Mouse (Mus musculus): ENCODE measurements around the gene Ubc.
A peak's percentile ranks its signal among the peaks of the same experiment; 100 is the strongest.

Gene Ubc

DNA sequence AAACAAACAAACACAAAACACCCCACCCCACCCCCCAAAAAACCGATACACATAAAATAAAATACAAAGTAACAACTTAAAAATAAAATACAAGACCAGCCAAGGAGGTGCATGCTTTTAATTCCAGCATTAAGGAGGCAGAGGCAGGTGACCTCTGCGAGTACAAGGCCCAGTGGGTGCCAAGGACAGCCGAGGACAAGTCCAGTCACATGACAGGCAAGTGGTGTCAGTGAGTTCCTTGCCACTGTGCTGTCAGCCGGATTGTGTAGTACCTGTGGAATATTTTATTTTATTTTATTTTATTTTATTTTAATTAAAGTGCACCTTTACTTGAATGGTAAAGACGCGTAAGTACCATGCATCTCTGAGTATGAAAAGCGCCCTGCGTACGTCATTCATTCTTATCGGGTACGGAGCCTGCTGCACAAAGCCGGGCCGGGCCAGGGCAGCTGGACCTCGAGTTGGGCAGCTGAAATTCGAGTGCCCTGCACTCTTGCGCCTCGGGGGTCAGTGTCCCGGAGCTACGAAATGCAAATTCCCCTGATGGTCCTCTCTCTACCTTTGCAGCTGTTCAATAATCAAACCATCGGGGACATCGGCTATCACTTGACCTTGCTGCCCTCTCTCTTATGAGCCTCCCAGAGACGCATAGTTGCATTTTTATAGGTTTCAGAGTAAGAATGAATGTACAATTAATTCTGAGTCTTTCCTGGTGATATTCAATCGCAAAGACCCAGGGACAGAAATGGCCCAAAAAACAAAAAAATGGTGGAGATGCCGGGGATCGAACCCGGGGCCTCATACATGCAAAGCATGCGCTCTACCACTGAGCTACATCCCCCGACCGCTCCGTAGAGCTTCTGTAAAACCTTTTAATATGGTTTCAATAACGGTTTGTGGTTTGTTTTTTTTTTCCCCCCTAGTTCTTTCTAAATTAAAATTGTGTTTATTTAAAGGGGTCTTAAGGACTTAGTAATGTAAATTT lies 13.8 kb upstream of the Ubc start:
- DNase-seq, result peak; percentile 80

DNA sequence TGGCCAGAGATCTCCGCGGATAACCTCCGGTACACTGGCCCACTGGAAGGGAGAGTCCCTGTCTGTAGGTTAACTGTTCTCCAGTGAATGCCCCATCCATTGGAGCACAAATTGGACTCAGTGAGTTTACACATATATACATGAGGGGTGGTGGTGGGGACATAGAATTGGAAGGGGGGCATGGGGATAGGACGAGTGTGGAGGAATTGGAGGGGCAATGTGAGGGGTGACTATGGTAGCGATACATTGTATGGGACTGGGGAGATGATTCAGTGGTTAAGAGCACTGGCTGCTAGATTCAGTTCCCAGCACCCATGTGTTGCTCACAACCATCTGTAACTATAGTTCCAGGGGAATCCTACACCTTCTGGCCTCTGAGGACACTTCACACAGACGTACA lies 13.0 kb upstream of the Ubc start:
- no peak for DNase-seq

DNA sequence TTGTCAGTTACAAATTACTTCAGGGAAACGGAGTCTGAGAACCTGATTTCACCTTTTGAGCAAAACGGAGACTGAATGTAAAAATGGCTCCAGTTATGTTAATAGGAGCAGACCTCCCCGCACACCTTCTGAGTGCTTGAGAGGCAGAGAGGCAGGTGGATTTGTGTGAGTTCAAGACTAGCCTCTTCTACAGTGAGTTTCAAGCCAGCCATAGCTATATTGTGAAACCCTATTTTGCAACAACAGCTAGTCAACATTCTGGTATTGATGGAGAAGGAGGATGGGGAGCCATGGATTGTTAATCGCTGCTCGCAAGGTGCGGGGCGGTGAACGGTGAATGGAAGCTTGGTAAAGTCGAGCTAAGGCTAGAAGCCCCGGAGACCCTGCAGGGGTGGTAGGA lies 12.5 kb upstream of the Ubc start:
- no peak for DNase-seq

DNA sequence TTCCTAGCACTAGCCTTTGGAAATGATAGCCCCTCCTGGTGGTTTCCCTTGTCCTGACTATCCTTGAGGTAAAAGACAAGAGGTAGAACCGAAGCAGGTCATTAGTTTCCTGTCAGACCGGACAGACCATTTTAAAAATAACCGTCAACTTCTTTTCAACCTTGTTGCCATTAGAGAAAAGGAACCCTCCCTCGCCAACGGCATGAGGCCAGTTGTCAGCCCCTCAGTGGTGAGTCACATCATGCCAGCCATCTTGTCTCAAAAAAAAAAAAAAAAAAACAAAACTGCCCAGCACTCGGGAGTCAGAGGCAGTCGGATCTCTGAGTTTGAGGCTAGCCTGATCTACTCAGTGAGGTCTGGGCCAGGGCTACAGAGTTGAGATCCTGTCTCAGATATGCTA lies 10.9 kb upstream of the Ubc start:
- DNase-seq, result no peak

DNA sequence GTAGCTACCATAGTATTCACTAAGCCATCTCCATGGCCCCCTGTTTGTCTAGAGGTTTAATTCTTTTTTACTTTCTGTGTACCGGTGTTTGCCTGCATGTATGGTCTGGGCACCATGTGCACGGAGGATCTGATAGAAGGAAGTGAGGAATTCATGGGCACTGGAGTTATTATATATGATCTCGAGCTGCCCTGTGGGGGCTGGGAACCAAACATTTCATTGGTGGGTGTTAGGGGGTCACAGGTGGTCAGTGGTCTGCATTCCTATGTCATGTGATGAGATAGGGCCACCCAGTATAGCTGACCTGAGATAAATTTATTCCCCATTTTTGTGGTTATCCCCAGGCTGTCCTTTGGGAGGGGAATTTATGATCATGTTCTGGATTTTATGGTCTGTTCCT lies 5.0 kb upstream of the Ubc start:
- DNase-seq, result no peak

DNA sequence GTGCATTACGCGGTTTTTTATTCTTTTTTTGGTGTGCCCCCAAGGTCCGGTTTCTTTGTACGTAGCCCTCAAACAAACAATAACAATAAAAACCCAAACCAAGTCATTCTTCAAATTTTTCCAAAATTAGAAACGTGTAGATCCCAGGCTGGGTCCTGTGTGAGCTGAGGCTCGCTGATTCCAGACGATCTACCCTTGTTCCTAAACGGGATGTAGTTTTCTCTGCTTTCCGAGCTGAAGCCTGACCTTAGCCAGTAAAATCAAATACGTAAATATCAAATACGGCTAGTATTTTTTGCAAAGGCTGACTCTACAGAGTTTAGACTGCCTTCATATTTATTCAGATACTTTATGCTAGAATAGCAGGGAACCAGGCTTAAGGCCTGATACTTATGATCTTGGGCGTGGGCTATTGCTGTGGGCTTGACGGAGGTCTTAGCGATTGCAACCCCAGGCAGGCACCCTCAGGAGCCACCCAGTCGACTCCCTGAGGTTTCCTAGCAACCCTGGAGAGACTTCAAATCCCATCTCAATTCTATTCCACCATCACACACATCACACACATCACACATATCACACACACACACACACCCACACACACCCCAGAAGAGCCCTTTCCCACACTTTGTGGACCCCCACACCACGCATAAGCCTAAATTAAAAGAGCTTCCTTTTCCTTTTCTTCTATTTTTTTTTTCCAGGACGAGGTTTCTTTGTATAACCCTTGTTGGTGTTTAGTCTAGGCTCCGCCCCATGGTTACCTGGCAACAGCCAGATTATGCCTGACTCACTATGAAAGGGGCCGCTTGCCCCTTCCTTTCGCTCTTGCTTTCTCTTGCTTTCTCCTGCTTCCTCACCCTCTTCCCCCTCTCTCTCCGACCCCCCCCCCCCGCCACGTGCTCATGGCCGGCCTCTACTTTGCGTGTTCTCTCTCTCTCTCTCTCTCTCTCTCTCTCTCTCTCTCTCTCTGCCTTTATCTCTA lies 3.9 kb upstream of the Ubc start:
- peak; percentile 88 for DNase-seq

DNA sequence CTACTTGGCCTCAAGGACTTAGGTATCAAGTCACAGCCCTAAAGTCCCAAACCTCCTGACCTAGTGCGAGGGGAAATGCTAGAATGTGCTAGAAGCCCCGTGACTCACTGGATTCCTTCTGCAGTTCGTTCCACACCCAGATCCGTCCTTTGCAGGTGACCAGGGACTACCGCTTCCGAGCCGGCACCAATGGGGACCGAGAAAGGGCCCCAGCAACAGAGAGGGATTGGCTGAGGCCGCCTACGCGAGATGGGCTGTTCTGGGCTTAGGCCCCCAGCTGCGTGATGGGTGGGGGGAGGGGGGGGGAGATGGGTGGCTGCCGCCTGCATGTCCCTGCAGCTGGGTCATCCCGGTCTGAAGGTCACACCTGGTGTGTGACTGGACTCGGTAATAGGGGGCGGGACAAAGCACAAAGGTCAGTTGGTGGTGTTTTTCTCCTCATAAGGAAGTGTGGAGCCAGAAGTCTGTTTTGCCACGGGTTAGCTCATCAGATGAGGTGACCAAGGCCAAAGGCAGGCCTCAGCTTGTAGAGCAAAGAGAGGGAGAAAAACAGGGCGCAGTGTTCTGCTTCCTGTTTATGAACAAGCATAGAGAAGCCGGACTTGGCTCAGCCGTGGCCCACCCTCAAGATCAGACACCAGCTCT lies 3.1 kb upstream of the Ubc start:
- peak; percentile 98 for DNase-seq

DNA sequence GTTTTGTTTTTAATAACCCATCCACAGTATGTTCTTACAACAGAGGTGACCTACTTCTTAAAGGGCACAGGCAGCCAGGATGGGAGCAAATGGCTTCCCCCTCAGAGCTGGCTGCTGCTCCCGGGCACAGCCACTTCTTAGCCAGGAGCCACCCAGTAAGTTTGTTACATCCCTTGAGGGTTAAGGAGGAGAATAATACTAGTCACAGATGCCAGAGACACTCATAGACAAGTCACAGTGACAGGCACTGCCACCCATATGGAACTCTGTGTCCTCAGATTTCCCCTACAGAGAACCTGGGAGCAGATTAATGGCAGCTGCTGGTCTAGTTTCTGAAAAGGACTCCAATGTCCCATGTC lies 2.6 kb upstream of the Ubc start:
- no peak for DNase-seq

DNA sequence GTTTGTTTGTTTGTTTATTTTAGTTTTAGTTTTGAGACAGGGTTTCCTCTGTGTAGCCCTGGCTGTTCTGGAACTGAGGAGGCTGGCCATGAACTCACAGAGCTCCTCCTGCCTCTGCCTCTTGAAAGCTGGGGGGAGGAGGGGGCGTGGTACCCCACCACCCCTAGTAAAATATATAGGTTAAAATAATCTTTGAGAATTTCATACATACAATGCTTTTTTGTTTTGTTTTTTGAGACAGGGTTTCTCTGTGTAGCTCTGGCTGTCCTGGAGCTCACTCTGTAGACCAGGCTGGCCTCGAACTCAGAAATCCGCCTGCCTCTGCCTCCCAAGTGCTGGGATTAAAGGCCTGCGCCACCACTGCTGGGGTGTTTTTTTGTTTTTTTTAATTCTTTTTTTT lies 2.2 kb upstream of the Ubc start:
- DNase-seq, result peak; percentile 19

DNA sequence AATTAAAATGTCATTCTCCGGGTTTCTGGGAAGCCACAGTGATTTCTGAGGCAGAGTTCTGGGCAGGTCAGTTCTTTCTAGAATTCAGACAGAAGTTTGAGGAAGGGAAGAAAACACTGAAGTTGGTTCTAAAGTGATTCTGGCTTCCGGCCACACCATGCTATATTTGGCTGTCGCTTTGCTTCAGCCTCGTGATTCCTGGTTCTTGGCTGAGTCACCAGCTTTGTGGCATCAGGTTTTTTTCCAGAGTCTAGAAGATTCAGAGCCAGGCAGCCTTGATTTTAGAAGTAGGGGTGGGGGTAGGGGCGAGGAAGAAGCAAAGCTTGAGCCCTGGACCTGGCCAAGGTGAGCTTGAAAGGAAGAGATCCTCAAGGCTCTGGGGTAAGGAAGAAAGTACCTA lies 1.6 kb upstream of the Ubc start:
- peak; percentile 86 for DNase-seq

DNA sequence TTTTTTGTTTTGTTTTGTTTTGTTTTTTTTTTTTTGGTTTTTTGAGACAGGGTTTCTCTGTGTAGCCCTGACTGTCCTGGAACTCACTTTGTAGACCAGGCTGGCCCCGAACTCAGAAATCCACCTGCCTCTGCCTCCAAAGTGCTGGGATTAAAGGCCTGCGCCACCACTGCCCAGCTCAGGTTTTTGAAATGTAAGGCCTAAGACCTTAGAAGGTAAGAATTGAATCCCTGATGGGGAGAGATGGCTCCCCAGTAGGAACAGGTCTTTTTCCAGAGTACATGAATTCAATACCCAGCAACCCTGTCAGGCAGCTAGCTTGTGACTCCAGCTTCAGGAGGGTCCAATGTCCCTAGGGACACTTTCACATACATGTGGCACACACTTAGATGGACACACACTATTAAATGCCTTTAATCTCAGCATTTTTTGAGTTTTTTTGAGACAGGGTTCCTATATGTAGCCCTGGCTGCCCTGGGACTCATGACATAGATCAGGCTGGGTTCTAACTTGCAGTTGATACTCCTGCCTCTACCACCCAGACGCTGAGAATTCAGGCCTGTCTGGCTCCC lies 990 bp upstream of the Ubc start:
- DNase-seq, result peak; percentile 20

DNA sequence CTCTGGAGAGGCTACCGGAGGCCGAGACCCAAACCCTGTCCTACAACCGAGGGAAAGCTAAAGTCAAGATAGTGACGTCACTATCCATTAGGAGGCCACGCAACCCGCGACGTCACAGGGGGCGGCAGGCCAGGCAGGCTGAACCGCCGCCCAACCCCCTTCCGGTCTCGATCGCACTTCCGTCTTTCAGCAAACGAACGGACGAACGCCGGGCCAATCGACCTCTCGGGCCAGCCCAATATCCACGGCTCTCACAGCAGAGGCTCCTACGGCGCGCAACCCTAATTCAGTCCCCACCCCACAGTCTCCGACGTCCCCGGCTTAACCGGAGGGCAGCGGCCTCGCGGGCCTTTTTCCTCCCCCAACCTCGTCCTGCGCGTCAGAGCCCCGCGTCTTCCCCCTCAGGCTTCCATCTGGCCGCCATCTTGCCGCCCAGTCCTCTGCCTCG lies 847 bp downstream of the Ubc start, which contains the start of gene Gm10382:
Gm10382 (plus strand) TSS at position 192 of the 448 bp plus-strand sequence.
- DNase-seq, result peak; percentile 85

DNA sequence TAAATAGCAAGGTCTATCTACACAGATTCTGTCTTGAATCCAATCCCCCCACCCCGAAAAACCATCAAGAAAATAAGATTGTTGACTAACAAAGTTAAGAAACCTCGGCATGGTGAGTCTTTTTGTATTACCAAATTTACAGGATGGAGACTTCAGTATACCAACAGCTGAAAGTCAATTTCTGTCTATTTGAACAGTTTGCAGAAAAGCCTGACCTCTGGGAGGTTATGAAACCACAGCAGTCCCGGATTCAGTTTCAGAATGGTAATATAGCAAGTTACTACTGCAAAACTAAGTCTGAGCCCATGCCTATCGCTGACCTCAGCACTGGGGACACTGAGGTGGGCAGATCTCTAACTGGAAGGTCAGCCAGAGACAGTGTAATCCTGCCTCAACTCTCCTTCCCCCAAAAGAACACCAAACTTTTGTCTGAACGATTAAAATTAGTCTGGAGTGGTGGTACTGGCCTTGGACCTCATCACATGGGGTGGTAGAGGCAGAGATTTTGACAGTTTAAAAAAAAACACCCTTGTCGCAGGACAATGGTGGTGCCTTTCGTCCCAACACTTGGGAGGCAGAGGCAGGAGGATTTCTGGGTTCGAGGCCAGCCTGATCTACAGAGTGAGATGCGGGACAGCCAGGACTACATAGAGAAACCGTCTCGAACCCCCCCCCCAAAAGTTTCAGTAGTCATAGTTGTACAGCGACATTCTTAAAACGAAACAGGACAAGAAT lies 1.5 kb downstream of the Ubc start:
- peak; percentile 9 for DNase-seq

DNA sequence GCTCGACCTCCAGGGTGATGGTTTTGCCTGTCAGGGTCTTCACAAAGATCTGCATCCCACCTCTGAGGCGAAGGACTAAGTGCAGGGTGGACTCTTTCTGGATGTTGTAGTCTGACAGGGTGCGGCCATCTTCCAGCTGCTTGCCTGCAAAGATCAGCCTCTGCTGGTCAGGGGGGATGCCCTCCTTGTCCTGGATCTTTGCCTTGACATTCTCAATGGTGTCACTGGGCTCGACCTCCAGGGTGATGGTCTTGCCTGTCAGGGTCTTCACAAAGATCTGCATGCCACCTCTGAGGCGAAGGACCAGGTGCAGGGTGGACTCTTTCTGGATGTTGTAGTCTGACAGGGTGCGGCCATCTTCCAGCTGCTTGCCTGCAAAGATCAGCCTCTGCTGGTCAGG lies 2.7 kb downstream of the Ubc start:
- peak; percentile 5 for DNase-seq

DNA sequence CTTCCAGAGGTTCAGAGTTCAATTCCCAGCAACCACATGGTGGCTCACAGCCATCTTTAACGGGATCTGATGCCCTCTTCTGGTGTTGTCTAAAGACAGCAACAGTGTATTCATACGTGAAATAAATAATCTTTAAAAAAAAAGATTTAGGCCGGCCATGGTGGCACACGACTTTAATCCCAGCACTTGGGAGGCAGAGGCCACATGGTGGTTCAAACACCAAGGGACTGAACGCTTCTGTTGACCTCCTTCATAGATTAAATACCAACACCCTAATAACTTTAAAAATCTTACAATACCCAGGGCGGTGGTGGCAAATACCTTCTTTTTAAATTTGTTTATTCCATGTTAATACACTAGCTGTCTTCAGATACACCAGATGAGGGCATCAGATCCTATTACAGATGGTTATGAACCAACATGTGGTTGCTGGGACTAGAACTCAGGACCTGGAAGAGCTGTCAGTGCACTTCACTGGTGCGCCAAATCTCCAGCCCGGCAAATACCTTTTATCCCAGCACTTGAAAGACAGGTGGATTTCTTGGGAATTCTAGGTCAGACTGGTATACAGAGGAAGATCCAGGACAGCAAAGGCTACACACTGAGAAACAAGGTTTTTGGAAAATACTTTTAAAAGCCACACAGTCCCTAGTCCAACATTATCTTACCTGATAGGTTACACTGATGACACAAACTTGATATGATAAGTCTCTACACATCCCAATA lies 4.6 kb downstream of the Ubc start:
- no peak for DNase-seq

DNA sequence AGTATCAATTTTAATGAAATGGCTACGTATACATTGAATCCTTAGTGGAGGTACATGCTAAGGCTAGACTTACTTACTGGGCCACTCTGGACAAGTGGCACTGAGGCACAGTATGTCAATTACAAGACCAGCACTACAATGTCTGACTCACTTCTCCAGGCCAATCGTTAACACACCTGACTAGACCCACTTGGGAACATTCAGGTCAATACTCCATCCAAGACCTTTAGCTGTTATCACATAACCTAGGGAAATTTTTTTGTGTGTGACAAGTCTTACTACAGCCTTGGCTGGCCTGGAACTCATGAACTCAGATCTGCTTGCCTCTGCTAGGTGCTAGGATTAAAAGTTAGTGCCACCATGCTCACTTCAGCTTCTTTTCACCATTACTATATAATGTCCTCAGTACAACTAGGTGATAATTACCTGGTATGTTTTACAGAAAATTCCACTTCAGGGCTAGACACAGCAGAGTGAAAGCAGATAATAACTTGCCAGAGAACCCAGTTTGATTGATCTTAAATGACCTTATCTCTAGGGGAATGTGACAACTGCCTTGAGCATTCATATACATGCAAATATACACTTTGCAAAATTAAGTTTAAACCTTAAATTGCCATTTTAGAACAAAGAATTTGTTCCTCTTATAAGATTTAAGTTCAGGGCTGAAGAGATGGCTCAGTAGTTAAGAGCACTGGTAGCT lies 5.3 kb downstream of the Ubc start:
- DNase-seq, result no peak

DNA sequence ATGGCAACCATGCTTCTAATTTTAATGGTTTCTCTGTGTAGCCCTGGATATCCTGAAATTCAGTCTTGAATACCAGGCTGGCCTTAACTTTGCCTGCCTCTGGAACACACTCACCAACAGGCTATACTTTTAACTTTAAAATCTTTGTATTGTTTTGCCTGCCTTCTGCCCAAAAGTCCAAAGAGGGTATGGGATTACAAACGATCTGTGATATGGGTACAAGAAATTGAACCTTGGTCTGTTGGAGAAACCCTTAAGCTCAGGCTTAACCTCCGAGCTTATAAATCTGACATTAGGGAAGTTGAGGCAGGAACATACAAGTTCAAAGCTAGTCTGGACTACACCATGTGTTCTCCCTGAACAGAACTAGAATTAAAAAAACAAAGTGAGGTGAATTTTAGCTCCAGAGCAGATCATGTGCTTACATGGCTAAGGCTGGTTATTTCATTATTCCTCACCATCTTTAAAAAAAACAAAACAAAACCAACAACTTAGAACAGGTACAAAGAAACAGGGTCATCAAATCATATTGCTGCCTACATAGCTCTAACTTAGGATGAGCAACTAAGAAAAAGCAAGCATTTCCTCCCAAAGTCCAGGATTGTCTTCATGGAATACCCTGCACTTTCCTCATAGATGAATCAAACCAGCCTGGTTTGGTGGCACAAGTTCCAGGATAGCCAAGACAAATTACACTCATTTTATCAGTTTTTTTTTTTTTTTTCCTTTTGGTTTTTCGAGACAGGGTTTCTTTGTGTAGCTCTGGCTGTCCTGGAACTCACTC lies 6.2 kb downstream of the Ubc start:
- DNase-seq, result no peak

DNA sequence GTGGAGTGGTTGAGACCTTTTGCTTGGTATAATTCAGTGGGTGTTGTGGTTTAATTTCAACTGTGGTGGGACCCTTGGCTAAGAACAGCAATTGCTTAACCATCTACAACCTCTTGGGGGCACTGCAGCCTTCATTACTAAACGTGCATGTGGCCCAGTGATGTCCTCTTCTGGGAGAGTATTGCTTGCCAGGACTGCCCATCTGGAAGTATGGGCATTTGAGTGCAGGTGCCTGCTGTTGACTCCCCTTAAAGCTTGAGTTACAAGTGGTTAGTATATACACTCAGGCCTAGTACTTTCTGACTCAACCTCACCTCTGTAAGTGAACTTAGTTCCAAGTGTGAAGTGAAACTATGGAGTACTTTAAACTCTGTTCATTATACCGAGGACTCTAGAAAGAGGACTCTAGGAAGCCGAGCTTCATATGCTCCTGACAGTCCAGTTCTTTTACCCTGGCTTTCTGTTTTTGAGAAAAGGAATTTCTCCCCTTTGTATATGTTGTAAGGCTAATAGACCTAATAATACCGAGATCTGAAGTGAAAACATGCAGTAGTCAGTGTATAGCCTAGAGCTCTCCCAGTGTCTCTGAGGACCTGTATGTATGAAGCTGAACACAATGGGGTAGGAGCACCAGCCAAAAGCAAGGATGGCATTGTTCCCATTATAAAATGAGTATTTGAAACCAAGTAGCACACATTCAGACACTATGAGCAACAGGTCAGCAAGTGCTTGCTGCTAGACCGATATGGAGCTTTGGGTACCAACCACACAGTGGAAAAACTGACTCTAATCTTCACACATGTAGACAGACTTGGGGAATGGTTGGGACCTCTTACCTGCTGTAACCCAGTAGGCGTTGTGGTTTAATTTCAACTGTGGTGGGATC lies 7.1 kb downstream of the Ubc start:
- DNase-seq, result peak; percentile 66

Measured in kidney, adult 11 months (tissue).